Mouse (Mus musculus) forelimb bud, embryonic 11.5 days (tissue): Measurements from ENCODE around the gene Car6.

ENCODE experiments used
- DNase-seq: peaks from one replicate; pipeline ENCODE4 v3.0.0-alpha.2; 2012; ENCODE audit warnings: low read depth, low spot score

Gene Car6

DNA sequence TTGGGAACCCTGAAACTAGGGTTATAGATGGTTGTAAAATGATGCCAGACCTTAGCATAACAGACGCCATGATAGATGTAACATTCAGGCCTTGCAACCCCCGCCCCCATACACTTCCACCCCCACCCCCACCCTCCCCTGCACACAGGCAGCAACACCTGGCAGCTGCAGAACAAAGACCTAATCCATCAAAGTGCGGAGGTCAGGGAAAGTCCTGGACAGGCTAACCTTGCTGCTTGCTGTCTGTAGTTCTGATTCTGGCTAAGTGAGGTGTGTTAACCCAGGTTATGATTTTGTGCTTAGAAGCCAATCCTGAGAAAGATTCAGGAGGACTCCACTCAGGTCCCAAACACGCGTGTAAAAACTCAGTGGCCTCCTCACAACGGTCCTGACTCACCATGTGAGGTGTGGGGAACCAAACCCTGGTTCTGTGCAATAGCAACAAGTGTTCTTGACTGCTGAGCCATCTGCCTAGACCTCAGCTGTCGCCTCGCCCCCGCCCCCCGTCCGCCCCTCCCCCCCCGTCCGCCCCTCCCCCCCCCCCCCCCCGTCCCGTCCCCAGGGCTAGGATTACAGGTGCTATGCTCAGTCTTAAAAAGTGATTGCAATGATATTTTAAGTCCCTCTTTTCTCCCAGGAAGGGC, 28.7 kb upstream of the Car6 start:
- no peak for DNase-seq

DNA sequence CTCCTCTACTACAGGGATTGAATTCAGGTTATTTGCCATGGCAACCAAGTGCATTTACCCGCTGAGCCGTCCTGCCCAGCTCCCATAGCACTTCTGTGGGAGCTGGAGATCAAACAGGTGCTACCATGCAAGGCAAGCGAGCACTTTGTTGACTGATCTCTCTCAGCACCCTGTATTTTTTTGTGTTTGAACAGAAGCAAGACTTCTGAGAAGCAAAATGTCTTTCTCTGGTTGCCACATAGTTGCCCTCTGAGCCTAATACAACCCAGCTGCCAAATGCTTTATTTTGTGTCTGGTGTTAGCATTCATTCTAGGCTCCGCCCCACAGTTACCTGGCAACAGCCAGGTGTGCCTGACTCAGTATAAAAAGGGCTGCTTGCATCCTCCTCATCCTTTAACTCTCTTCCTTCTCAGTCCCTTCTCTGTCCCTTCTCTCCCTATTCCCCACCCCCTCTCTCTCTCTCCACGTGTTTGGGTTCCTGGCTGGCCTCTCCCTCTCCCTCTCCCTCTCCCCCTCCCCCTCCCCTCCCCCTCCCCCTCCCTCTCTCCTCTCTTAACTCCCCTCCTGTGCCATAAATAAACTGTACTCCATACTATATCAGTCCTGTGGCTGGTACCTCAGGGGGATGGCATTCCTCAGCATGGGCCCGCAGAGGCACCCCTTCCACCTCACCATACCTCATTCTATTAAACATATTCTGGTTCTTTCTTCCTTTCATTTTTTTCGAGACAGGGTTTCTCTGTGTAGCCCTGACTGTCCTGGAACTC, 27.6 kb upstream of the Car6 start:
- no peak for DNase-seq

DNA sequence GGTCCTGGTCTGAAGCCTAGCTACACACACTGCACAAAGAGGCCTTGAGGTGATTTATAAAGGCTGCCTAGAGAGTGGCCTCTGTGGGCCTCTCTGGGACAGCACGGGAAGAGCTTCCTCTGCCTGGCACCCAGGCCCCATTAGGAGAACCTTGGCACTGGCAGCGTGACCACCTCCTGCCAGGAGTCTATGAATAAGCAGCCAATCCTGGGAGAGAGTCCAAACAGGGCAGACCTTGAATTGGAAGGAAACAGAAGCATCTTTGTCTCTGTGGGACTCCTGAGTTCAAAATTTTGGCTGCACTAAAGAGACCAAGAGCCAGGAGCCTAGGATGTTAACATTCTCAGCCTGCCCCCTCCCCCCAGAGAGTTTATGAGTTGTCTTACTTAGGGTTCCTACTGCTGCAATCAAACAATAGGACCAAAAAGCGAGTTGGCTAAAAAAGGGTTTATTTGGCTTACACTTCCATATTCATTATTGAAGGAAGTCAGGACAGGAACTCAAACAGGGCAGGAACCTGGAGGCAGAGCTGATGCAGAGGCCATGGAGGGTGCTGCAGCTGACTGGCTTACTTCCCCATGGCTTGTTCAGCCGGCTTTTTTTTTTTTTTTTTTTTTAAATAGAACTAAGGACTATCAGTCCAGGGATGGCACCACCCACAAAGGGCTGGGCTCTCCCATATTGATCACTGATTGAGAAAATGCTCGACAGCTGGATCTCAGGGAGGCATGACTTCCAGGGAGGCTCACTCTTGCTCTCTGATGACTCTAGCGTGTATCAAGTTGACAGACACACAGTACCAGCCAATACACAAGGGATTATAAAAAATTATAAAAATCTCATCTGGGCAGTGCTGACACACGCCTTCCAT, 25.9 kb upstream of the Car6 start:
- no peak for DNase-seq

DNA sequence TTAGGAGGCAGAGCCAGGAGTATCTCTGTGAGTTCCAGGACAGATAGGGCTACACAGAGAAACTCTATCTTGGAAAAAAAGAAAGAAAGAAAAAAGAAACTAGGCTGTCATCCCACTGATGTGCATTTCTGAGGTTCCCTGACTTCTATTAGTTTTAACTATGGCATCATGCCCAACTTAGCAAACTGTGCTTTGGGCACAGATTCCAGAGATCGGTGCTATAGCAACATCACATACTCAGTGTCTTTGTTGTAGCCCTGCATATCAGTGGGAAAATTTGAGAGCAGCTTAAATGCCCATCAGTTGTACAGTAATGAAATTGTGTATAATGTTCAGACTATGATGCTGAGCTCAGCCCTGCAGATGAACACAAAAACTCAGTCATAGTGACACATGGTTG, 24.6 kb upstream of the Car6 start:
- no peak for DNase-seq

DNA sequence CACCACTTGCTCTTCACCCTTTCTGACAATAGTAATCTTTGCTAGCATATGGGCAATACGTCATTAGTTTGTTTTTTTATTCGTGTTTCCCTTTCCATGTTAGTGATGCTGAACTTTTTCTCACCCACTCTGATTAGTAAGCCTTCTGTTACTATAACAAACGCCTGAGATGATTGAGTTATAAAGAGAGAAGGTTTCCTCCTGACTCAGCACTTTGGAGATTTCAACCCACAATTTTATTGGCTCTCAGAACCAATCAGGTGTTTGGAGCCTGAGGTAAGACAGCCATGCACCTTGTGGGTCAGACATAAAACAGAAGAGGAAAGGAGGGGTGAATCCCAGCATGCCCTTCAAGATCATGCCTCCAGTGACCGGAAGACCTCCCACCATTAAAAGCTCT, 22.7 kb upstream of the Car6 start:
- DNase-seq: no peak

DNA sequence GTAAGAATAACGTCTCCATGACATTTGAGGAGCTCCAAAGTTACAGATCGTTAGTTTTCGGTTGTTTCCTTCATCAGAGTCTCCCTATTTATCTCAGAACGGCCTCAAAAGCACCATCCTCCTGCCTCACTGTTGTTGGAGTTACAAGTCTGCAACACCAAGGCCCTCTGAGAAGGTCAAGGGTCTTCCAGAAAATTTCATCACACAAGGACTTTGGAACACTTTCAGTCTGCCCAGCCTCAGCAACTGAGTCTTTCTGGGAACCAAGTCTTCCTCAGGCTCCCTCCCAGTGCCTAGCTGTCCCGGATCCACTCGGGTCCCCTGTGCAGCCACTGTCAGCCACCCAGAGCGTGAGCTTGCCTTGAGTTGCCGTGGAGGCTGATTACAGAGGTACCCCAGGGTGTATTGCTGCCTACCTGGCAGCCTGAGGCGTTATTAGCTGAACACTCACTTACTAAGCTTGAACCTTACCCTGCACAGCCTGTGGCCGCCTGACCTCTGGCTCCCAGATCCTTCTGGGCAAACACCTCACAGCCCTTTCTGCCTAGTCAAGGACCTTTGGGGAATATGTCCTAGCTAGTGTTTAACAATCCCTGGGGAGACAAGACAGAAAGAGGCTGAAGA, 20.0 kb upstream of the Car6 start:
- no peak for DNase-seq

DNA sequence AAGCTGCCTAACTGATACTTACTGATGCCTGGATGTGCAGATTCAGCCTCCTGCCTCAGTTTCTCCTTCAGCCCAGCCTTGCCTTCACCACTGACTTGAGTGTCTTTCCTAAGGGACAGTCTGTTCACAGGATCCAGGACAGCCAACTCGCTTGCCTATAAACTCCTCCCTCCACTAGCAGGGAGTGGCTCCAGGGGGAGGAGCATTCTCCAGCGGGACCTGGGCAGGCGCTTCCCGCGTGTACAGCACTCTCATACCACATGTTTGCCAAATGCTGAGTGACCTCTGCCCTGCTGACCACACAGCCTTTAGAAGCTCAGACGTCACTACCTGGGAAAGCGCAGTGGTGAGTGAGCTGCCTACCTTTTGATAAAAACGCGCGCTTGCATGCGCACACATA, 19.5 kb upstream of the Car6 start:
- no peak for DNase-seq

DNA sequence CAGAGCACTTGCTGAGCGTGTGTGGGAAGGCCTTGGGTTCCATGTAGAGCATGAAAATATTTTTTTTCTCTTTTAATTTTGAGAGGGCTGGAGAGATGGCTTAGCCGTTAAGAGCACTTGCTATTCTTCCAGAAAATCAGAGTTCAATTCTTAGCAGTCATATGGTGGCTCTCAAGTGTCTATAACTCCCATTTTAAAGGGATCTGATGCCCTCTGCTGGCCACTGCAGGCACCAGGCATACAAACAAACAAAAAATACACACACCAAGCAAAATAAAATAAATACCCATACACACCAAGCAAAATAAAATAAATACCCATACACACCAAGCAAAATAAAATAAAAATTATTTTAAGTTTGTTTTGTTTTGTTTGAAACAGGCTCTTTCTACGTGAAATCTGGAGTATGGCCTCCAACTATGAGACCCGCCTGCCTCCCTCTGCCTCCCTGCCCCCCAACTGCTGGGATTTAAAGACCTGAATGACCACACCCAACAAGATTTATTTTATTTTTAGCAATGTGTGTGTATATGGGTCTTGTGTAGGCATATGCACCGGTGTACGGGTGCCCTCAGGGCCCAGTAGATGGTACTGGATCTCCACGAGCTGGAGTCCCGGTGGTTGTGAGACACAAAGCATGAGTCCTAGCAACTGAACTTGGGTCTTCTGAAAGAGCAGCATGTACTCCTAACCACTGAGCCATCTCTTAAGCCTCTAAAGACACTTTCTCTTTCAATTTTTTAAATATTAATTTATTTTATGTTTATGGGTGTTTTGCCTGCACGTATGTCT, 18.6 kb upstream of the Car6 start:
- no peak for DNase-seq

DNA sequence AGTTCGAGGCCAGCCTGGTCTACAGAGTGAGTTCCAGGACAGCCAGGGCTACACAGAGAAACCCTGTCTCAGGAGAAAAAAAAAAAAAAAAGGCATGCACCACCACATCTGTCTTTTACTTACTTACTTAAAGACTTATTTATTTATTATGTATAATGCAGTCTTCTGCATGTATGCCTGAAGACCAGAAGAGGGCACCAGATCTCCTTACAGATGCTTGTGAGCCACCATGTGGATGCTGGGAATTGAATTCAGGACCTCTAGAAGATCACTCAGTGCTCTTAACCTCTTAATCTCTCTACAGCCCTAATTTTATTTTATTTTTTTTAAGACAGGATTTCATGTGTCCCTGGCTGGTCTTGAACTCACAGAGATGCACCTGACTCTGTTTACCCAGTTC, 16.8 kb upstream of the Car6 start:
- DNase-seq: no peak

DNA sequence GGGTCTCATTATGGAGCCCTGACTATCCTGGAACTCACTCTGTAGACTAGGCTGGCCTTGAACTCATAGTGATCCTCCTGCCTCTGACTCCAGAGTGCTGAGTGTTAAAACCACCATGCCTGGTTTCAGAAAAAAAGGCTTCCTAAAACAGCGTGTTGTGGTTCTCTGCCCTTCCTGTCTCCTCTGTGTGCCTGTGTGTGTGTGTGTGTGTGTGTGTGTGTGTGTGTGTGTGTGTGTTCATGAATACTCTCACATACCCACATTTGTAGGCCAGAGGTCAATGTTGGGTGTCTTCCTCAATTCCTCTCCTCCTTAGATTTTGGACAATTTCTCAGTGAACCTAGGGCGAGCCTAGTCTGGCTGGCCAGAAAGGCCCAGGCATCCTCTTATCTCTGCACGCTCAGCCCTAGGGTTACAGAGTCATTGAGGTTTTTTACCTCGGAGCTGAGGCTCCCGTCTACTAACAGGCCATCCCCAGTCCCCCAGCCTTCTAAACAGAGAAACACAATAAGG, 16.0 kb upstream of the Car6 start:
- no peak for DNase-seq

DNA sequence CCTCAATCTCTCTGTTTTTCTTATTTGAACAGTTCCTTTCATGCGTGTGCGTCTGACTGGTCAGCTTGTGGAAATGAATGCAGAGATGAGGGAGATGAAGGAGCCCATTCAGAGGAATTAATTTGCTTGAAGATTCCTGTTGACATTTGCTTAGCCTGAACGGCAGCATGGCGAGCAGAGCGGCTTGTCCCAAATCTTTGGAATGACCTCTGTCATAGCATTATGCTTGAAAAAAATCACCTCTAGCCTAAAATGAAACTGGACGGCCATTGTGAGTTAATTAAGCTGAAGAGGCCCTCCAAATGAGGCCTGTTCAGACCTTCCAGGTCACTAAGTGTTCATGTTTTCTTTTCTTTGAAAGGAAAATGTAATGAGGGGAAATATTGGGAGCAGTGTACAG, 15.3 kb upstream of the Car6 start:
- no peak for DNase-seq

DNA sequence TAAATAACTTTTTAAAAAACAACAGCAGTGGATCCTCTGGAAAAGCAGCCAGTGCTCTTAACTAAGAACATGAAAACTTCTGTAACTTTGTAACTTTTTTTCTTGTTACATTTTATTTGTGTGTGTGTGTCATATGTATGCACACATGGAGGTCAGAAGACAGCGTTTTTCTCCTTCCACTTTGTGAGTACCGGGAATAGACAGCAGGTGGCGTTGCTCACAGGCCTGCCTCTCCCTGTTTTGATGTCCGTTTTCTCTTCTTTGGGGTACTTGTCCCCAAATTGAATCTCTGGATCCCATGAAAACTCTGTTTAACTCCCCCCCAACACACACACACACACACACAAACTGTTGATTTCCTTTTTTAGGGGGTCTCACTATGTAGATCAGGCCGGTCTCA, 12.8 kb upstream of the Car6 start:
- no peak for DNase-seq

DNA sequence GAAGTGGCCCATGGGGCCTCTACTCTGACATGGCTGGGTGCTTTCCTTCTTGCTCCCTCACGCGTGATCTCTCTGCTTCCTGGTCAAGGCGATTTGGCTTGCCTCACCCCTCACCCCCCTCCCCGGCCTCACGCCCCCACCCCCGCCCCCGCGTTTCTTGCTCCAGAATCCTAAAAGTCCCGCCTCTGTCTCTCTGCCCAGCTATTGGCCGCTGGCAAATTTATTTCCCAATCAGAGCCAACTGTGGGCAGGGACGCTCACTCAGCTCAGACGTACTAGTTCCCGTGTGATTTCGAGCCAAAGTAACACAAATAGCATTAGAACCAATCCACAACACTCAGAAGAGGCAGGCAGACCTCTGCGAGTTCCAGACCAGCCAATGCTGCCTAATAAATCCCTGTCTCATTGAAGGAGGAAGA, 11.4 kb upstream of the Car6 start:
- peak; percentile 81 for DNase-seq

DNA sequence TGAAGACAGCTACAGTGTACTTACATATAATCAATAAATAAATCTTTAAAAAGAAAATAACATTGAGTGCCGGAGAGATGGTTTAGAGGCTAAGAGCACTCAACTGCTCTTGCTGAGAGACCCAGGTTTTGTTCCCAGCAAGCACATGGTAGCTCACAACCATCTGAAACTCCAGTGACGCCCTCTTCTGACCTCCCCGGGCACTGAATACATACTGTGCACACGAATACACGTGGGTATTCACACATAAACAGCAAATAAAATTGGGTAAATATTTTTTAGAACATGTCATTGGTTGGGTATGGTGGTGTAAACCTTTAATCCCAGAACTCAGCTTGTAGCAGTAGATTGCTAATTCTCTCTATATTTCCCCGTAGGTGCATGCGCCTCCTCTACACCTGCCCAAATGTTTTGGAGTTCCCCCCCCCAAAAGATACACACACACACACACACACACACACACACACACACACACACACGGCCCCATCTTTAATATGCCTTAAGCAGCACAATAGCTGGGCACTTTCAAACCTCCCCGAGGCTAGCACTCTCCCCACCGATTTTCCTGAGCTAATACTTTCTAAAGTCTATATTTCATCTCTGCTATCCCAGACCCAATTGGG, 10.9 kb upstream of the Car6 start:
- no peak for DNase-seq

DNA sequence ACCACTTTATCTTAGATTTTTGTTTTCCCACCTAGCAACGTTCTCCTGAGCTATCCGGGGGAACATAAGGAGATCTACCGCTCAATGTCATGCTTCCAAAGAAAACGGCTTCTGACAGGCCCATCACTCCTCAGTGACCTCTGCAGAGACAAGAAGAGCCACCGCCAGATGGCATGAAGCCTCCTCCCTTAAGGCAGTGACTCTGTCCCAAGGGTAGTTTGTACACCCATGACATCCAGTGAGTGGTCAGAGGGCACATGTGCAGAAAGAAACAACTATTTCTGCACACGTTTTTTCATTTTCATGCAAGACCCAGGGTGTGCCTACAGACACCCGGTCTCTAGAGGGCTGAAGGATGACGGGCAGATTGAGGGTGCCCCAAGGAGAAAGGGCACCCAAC, 9.2 kb upstream of the Car6 start:
- DNase-seq: no peak

DNA sequence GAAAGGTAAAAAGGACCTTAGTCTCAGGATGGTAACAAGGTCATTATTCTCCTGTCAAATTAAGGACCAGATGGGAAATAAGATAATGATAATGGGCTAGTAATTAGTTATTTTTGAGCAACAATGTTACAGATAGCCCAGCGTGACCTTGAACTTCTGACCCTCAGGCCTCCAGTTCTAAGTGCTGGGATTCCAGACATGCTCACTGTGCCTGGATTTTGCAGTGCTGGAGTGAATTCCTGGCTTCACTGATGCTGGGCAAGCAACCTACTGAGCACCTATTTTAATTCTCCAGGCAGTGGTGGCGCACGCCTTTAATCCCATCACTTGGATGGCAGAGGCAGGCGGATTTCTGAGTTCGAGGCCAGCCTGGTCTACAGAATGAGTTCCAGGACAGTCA, 8.6 kb upstream of the Car6 start:
- no peak for DNase-seq

DNA sequence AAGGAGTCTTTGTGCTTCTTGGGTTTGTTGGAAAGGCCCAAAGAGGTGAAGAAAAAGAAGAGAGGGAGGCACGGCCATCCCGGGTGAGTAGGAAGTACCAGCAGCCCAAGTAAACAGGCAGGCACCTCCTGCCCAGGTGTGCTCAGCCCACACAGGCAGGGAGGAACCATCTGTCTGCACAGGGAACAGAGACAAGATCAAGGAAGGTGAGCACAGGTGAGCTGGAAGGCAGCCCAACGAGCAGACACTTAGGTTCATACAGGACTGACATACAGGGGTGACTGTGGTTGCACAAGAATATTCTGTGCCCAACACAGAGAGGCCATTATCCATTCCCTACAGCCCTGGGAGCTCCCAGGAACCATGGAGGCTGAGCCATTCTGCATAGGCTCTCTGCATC, 3.7 kb upstream of the Car6 start:
- no peak for DNase-seq

DNA sequence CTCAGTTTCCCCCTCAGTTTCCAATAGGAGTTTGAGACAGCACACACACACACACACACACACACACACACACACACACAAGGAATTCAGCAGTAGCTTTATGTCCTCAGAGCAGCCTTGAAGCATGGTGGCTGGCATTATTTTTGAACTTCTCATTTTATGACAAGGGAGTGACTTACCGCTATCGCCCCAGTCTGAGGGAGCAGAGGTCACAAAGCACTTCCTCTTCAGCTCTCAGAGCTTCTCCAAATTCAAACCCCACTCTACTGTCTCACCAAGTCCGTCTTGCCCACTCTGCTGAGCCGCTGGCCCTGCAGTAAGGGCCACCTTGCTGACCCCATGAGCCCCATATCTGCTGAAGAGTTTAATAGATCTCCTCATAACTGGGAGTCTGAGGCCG, 1.6 kb upstream of the Car6 start:
- no peak for DNase-seq

DNA sequence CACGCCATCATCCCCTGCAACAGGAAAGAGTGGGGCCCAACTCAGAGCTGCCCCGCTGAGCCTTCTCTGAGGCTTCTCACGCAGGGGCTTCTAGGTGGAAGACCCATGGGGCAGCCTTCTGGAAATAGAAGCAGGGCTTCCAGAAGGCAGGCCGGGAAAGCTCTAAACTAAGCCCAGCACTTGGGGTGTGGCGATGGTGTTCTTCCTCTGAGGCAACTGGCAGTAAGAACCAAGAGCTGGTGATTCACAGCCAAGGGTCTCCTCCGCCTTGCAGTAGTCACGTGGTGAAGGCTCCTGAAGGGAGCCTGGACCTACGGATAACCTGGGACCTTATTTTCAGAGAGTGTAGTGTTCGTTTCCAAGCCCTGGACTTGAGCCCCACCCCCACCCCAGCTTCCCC, 2.9 kb downstream of the Car6 start:
- no peak for DNase-seq

DNA sequence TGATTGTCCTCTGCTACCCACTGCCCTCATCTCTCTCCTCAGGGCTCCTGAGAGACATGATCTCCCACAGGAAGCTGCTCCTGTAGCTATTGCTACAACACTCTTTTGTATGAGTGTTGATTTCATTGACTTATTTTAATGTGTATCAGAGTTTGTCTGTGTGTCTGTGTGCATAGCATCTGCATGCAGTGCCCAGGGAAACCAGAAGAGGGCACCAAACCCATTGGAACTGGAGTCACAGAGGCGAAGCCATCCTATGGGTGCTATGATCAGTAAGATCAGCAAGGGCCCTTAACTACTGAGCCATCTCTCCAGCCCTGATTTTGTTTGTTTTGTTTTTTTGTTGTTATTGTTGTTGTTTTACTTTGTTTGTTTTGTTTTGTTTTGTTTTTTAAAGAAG, 7.2 kb downstream of the Car6 start:
- peak; percentile 58 for DNase-seq

DNA sequence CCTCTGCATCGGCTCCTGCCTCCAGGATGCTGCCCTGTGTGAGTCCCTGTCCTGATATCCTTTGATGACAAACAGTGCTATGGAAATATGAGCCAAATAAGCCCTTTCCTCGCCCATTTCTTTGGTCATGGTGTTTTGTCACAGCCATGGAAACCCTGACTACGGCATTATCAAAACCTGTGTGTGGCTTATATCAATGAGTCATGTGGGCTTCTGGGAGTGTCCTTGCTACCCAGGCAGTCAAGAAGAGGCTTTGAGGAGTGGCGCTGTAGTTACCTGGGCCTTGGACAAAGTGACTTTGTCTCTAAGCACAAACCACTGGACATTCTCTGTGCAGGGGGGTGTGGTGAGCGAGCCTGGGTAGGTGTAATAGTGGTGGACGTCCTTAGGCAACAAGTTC, 8.9 kb downstream of the Car6 start:
- DNase-seq: no peak
